Mouse (Mus musculus) liver, postnatal 0 days (tissue): ENCODE results near the gene Mapkapk3. TPM values are rescaled to one million over a fixed set of nuclear protein-coding genes. Genes with fewer than 3 reads are reported as not detected.

Source experiments
- ATAC-seq: fragments of 200-750 bp; cut with Nextera tagmentation; 2 replicates; pipeline ENCODE4 v1.8.0; 2017; ENCODE audit warnings: mild to moderate bottlenecking, moderate library complexity
- DNase-seq: peaks from one replicate; pipeline ENCODE4 v3.0.0-alpha.2; 2016
- H3K27ac ChIP-seq: fragments of 300-500 bp; sonication (generic); 2 replicates; pipeline ENCODE4 v1.5.1; 2014; ENCODE audit warnings: antibody characterized with exemption, moderate library complexity, mild to moderate bottlenecking, low read depth
- H3K27me3 ChIP-seq: fragments of 300-500 bp; sonication (generic); 2 replicates; pipeline ENCODE4 v1.6.1; 2014; ENCODE audit warnings: low read length, control low read depth, mixed read lengths; ENCODE audit not compliant: insufficient read depth
- H3K36me3 ChIP-seq: fragments of 300-500 bp; sonication (generic); replicated peaks from 2 replicates; pipeline ENCODE4 v1.6.1; 2014; ENCODE audit warnings: mild to moderate bottlenecking, control low read depth, low read length, moderate library complexity, mixed read lengths; ENCODE audit not compliant: insufficient read depth
- H3K4me1 ChIP-seq: fragments of 300-500 bp; sonication (generic); 2 replicates; pipeline ENCODE4 v1.6.1; 2014; ENCODE audit warnings: antibody characterized with exemption, mild to moderate bottlenecking, control low read depth; ENCODE audit not compliant: insufficient read depth
- H3K4me2 ChIP-seq: fragments of 300-500 bp; sonication (generic); 2 replicates; pipeline ENCODE4 v1.6.1; 2014; ENCODE audit warnings: low read depth, mild to moderate bottlenecking, low read length, moderate library complexity, mixed read lengths
- H3K4me3 ChIP-seq: fragments of 300-500 bp; sonication (generic); 2 replicates; pipeline ENCODE4 v1.5.1; 2014; ENCODE audit warnings: low read depth, low read length
- H3K9ac ChIP-seq: fragments of 300-500 bp; sonication (generic); replicated peaks from 2 replicates; pipeline ENCODE4 v1.6.1; 2014; ENCODE audit warnings: mild to moderate bottlenecking, moderate library complexity
- H3K9me3 ChIP-seq: fragments of 300-500 bp; sonication (generic); 2 replicates; pipeline ENCODE4 v1.6.1; 2016; ENCODE audit warnings: mild to moderate bottlenecking, control low read depth, low read length, mixed read lengths
- CTCF ChIP-seq: sonication (generic); IDR thresholded peaks from 2 replicates; pipeline ENCODE4 v1.5.1; 2016; ENCODE audit warnings: antibody characterized with exemption, low read depth
- EP300 ChIP-seq: IDR thresholded peaks from 2 replicates; pipeline ENCODE4 v1.6.1; 2016; ENCODE audit warnings: antibody characterized with exemption, low read depth, mild to moderate bottlenecking
- WGBS: fragments of 180-500 bp; shearing (Covaris S2); extraction: QIAGEN DNeasy Blood & Tissue Kit; methylation state at CpG from one replicate; pipeline ENCODE4 v1.1.7; 2014; ENCODE audit not compliant: insufficient replicate concordance; 5-methylcytosine and 5-hydroxymethylcytosine counted together
- polyA plus RNA-seq: library from polyadenylated mRNA; unstranded; fragments of >200 nt; fragmentation: Nextera tagmentation; extraction: Ambion mirVana; gene quantifications from 2 replicates; pipeline ENCODE4 v1.2.1, GENCODE M21; 2015

Gene Mapkapk3
- polyA plus RNA-seq, 1 experiment from 2014 or later: 8.3 TPM

DNA sequence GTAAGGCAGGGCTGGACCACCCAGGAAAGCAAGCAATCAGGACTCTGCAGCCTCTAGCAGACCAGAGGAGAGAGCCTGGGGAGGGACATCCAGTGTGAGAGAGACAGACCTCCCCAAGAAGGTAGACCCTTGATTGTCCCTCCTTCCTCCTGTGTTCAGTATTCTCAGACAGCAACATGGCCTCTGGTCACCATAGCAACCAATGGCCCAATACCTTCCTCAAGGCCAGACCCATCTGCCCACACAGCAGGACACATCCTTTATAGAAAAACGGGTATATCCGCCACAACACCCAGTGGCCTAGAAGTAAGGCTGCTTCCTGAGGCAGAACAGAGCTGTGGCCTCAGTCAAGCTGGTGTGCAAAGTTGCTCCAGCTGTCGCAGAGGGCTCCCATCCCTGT is 34.1 kb downstream of the Mapkapk3 start:
- Histone ChIP-seq H3K9me3 (no peaks in the 10 kb centered on the region), H3K27ac (no peak overlapping the region), H3K4me1 (no peaks in the 10 kb centered on the region), H3K27me3 (no peaks in the 10 kb centered on the region), H3K4me3 (no peak overlapping the region), H3K4me2 (no peak overlapping the region), H3K9ac (no peak overlapping the region), H3K36me3 (peaks cover 5% of the 10 kb centered on the region; the same call in 1 of the 2 replicates)
- TF ChIP-seq CTCF (no peak), EP300 (no peak)
- no peak for ATAC-seq
- WGBS: 67% methylated on average over 3 of the region's 3 CpGs
- DNase-seq: no peak

DNA sequence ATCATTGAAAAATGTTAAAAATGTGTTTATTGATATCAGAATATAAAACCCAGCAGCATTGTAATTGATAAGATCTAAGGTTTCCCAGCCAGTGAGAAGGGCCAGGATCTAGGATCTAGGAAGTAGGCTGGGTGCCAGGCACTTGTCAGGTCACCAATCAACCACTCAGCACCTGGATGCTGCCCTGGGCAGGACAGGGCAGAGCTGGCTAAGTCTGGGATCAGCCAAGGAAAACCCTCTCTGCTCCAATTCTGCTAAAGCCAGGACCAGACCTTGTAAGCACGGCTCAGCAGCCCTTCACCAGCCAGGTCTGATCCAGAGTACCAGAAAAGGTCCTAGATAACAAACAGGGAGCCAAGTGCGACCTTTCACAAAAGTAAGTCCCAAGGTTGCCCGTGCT is 34.8 kb downstream of the Mapkapk3 start:
- Histone ChIP-seq H3K9me3 (no peaks in the 10 kb centered on the region), H3K4me3 (no peak overlapping the region), H3K4me1 (no peaks in the 10 kb centered on the region), H3K36me3 (peaks cover 5% of the 10 kb centered on the region; the same call in 1 of the 2 replicates), H3K27ac (no peak overlapping the region), H3K27me3 (no peaks in the 10 kb centered on the region), H3K4me2 (no peak overlapping the region), H3K9ac (no peak overlapping the region)
- ATAC-seq: no peak
- DNase-seq: no peak
- 84% methylated on average over 3 of the region's 3 CpGs for WGBS
- no peak for TF ChIP-seq CTCF
- TF ChIP-seq EP300: no peak

DNA sequence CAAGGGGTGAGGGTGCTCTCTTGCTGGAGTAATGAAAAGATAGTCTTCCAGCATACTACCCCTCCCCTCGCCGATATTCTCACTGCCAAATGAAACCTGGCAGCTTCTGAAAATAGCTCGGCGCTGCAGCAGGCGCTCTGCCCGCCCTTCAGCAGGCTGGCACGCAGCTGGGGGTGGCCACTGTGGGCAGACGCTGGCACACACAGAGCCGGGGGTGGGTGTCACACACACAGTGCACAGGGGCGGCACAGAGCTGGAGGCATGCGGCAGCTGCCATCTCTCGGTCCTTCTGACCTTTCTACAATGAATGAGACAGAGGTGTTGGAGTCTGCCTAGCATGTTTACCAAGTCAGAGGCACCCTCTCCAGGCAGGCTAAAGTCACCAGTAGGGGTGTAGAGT is 35.2 kb downstream of the Mapkapk3 start:
- no peak for DNase-seq
- Histone ChIP-seq H3K9ac (no peak overlapping the region), H3K4me1 (no peaks in the 10 kb centered on the region), H3K27ac (no peak overlapping the region), H3K4me2 (no peak overlapping the region), H3K27me3 (no peaks in the 10 kb centered on the region), H3K9me3 (no peaks in the 10 kb centered on the region), H3K36me3 (peaks cover 5% of the 10 kb centered on the region; the same call in 1 of the 2 replicates), H3K4me3 (no peak overlapping the region)
- WGBS: 84% methylated on average over 12 of the region's 12 CpGs
- TF ChIP-seq EP300: no peak
- TF ChIP-seq CTCF: no peak
- ATAC-seq: no peak

DNA sequence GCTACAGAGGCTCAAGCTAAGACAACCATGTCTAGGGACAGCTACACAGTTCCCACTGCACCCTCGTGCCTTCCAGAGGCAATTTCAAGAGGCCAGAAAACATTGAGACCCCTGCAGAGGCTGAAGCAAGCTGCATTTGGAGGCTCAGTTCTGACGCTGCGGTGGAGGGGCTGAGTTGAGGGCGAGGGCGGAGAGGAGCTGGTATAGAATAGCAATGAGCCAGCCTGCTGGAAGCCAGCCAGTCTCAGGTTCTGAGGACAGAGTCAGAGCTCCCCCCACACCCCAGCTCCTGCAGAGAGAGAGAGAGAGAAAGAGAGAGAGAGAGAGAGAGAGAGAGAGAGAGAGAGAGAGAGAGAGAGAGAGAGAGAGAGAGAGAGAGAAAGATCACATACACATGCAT is 37.5 kb downstream of the Mapkapk3 start:
- no peak overlapping the region for H3K4me2 ChIP-seq
- H3K36me3 ChIP-seq: peaks cover 5% of the 10 kb centered on the region; the same call in 1 of the 2 replicates
- H3K9me3 ChIP-seq: no peaks in the 10 kb centered on the region
- no peak for TF ChIP-seq CTCF
- DNase-seq (no peak), ATAC-seq (no peak)
- no peaks in the 10 kb centered on the region for H3K27me3 ChIP-seq
- H3K27ac ChIP-seq: no peak overlapping the region
- H3K4me3 ChIP-seq: no peak overlapping the region
- no peak overlapping the region for H3K9ac ChIP-seq
- no peaks in the 10 kb centered on the region for H3K4me1 ChIP-seq
- WGBS: 45% methylated on average over 5 of the region's 5 CpGs

DNA sequence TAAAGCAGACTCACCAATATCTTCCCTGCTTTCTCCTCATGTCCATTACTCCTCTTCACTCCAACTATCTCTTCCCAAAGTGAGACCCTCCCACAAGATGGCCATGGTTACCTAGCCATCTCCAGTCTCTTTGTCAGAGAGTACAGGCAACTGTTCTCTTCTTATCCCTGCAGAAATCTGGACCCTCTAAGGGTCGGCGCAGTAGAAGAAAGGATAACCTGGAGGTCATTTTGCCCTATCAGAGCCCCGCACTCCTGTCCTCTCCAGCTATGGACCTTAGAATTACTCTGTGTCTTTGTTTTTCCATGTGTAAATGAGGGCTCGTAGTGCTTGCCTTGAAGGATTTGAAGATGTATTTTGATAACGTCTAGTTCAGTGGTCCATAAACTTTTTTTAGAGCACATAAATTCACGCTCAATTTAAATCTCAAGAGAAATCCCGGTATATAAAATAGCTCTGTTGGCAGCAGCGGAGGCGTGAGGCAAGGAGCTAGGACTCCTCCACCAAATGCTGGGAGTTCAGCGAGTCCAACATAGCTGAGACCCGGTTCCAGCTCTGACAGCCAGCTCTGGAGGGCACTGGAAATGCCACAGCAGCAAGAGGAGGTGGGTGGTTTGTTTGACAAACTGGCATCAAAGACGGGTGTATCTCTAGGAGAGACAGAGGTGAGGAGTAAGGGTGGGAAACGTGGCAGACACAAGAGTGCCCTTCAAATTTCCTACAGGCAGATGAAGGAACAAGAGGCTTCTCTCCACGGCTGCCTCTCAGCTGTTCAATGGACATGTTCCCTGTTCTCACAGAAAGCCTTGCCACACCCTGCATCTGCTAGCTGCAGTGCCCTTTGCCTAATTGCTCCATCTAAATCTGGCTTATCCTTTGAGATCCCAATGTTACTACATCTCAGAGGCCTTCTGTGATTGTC is 39.0 kb downstream of the Mapkapk3 start:
- Histone ChIP-seq H3K9me3 (no peaks in the 10 kb centered on the region), H3K4me1 (no peaks in the 10 kb centered on the region), H3K36me3 (no peaks in the 10 kb centered on the region; the same call in 1 of the 2 replicates), H3K9ac (no peak overlapping the region), H3K27ac (no peak overlapping the region), H3K4me2 (no peak overlapping the region), H3K27me3 (no peaks in the 10 kb centered on the region), H3K4me3 (no peak overlapping the region)
- 79% methylated on average over 14 of the region's 14 CpGs for WGBS
- no peak for TF ChIP-seq CTCF
- TF ChIP-seq EP300: no peak
- no peak for ATAC-seq
- DNase-seq: no peak

DNA sequence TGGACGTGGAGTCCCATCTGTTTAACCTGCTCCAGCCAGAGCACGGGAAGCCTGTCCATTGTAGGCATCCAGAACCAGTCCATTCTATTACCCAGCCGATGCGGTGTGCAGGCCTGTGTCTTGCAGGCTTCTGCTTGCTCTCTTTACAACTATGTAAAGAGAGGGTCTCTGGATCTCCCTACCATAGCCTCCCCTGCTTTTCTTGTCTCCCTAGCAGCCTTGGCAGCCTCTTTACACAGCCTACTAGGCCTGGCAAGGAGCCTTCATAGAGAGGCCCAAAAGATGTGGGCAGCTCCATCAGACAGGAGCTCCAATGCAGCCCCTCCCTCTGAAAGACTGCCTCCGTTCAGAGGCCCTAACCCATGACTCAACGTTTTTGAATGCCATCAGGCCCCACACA is 40.5 kb downstream of the Mapkapk3 start:
- Histone ChIP-seq H3K9ac (no peak overlapping the region), H3K27ac (no peak overlapping the region), H3K9me3 (no peaks in the 10 kb centered on the region), H3K4me2 (no peak overlapping the region), H3K36me3 (no peaks in the 10 kb centered on the region), H3K4me1 (no peaks in the 10 kb centered on the region), H3K27me3 (no peaks in the 10 kb centered on the region), H3K4me3 (no peak overlapping the region)
- TF ChIP-seq CTCF (no peak), EP300 (no peak)
- ATAC-seq (no peak), DNase-seq (no peak)
- 61% methylated on average over 6 of the region's 6 CpGs for WGBS
